Mouse (Mus musculus) adipose tissue, adult 10 weeks (tissue): ENCODE data around the gene Ralb. TPM values are rescaled to one million over a fixed set of nuclear protein-coding genes. Genes with fewer than 3 reads are reported as not detected.

Source experiments
- polyA plus RNA-seq: library from polyadenylated mRNA; stranded (reverse); fragments of 350-450 nt; fragmentation: Illumina TruSeq; extraction: RNeasy Lipid Tissue Mini Kit (QIAGEN cat#74804); gene quantifications from one replicate; pipeline ENCODE4 v1.2.3, GENCODE M21; 2014; ENCODE audit warnings: low read depth, low replicate concordance

Gene Ralb
- 31.3 TPM for polyA plus RNA-seq

GRCm38 (mm10) chr1:119504260-119505062, at the start of gene Ralb:
TSS of gene Ralb (minus strand) at chr1:119504794.

GRCm38 (mm10) chr1:119525689-119526591, 21.3 kb upstream of the Ralb start, which contains the start of gene Tmem185b:
TSS of gene Tmem185b (plus strand) at chr1:119526160.

GRCm38 (mm10) chr1:119421576-119422421, 82.8 kb downstream of the Ralb start, which contains the start of gene Inhbb:
TSS of gene Inhbb (minus strand) at chr1:119422248.

Other genes with a start within 250 kb of the Ralb start
- 31.8 TPM for gene Inhbb, start 82.5 kb downstream of the Ralb start, polyA plus RNA-seq
- 10.2 TPM for gene Tmem185b, start 21.4 kb upstream of the Ralb start, polyA plus RNA-seq
- 20.8 TPM for gene Epb41l5, start 144.2 kb upstream of the Ralb start, polyA plus RNA-seq